Mouse (Mus musculus) G1E (cell line): ENCODE measurements around the gene Etaa1.

ENCODE experiments used
- CTCF ChIP-seq: IDR thresholded peaks from 2 replicates; pipeline ENCODE4 v1.5.1; 2012; ENCODE audit warnings: low read depth, low read length, inconsistent platforms, mixed read lengths
- GATA1 ChIP-seq: IDR thresholded peaks from 2 replicates; pipeline ENCODE4 v1.6.1; 2012; ENCODE audit warnings: borderline replicate concordance, low read length, inconsistent platforms, mixed read lengths
- POLR2AphosphoS5 ChIP-seq: IDR thresholded peaks from 2 replicates; pipeline ENCODE4 v1.6.1; 2012; ENCODE audit warnings: low read depth, low read length, inconsistent platforms; ENCODE audit not compliant: insufficient replicate concordance

GRCm38 (mm10) chr11:17953231-17954134, at the start of gene Etaa1:
- TF ChIP-seq POLR2AphosphoS5: no peak
- no peak for TF ChIP-seq CTCF
- TF ChIP-seq GATA1: no peak
